Mouse (Mus musculus) heart, postnatal 0 days (tissue): ENCODE results near the gene Hist1h4f. TPM values are rescaled to one million over a fixed set of nuclear protein-coding genes. Genes with fewer than 3 reads are reported as not detected.
"Not testable (repeated sequence)": the region's sequence is repeated elsewhere in the genome, so short reads cannot be mapped to it uniquely, and the experiment has no call there.

Experiments used
- ATAC-seq: fragments of 200-750 bp; cut with Nextera tagmentation; 2 replicates; pipeline ENCODE4 v1.8.0; 2017; ENCODE audit warnings: low read depth, moderate number of reproducible peaks, moderate library complexity; ENCODE audit not compliant: insufficient read depth
- DNase-seq: peaks from one replicate; pipeline ENCODE4 v3.0.0-alpha.2; 2016; ENCODE audit warnings: low spot score
- H3K27ac ChIP-seq: fragments of 300-500 bp; sonication (generic); 2 replicates; pipeline ENCODE4 v1.5.1; 2014; ENCODE audit warnings: low read depth, mild to moderate bottlenecking
- H3K27me3 ChIP-seq: fragments of 300-500 bp; sonication (generic); 2 replicates; pipeline ENCODE4 v1.6.1; 2014; ENCODE audit warnings: low read length, mixed read lengths; ENCODE audit not compliant: control insufficient read depth, insufficient read depth
- H3K36me3 ChIP-seq: fragments of 300-500 bp; sonication (generic); replicated peaks from 2 replicates; pipeline ENCODE4 v1.6.1; 2014; ENCODE audit warnings: low read length, mixed read lengths; ENCODE audit not compliant: control insufficient read depth, insufficient read depth
- H3K4me1 ChIP-seq: fragments of 300-500 bp; sonication (generic); 2 replicates; pipeline ENCODE4 v1.6.1; 2014; ENCODE audit warnings: antibody characterized with exemption; ENCODE audit not compliant: control insufficient read depth, insufficient read depth
- H3K4me2 ChIP-seq: fragments of 300-500 bp; sonication (generic); 2 replicates; pipeline ENCODE4 v1.6.1; 2014; ENCODE audit warnings: low read depth, mild to moderate bottlenecking, low read length, moderate library complexity
- H3K4me3 ChIP-seq: fragments of 300-500 bp; sonication (generic); 2 replicates; pipeline ENCODE4 v1.5.1; 2014; ENCODE audit warnings: low read depth, low read length
- H3K9ac ChIP-seq: fragments of 300-500 bp; sonication (generic); replicated peaks from 2 replicates; pipeline ENCODE4 v1.6.1; 2014; ENCODE audit warnings: low read depth, low read length, mixed read lengths
- H3K9me3 ChIP-seq: fragments of 300-500 bp; sonication (generic); replicated peaks from 2 replicates; pipeline ENCODE4 v1.6.1; 2016; ENCODE audit warnings: low read length; ENCODE audit not compliant: control insufficient read depth
- CTCF ChIP-seq: IDR thresholded peaks from 2 replicates; pipeline ENCODE4 v1.5.1; 2016; ENCODE audit warnings: antibody characterized with exemption, control low read depth, low read depth
- EP300 ChIP-seq: IDR thresholded peaks from 2 replicates; pipeline ENCODE4 v1.6.1; 2016; ENCODE audit warnings: antibody characterized with exemption, low read depth
- WGBS: fragments of 180-500 bp; shearing (Covaris S2); extraction: QIAGEN DNeasy Blood & Tissue Kit; methylation state at CpG from one replicate; pipeline ENCODE4 v1.1.7; 2014; 5-methylcytosine and 5-hydroxymethylcytosine counted together
- polyA plus RNA-seq: library from polyadenylated mRNA; unstranded; fragments of >200 nt; fragmentation: Nextera tagmentation; extraction: Ambion mirVana; gene quantifications from 2 replicates; pipeline ENCODE4 v1.2.1, GENCODE M21; 2015
- total RNA-seq: library from RNA; depleted of rRNA; stranded (reverse); fragments of >200 nt; gene quantifications from 2 replicates; pipeline ENCODE4 v1.2.3, GENCODE M21; 2014; ENCODE audit warnings: low replicate concordance; rRNA removed

The Hist1h4f gene
- total RNA-seq (2,919 and 3,073 TPM in 2 replicates), polyA plus RNA-seq (0.65 TPM in 1 of 2 replicates, not detected in the other)

GRCm38 (mm10) chr13:23551146-23551834, at the start of gene Hist1h4f:
TSS of gene Hist1h4f (minus strand) at chr13:23551648.
- TF ChIP-seq EP300: peak; percentile 81; the same call in 1 of the 2 replicates
- peak; percentile 58 for TF ChIP-seq CTCF
- peak within 1 kb of the TSS; percentile 85 for H3K27ac ChIP-seq
- not testable (repeated sequence) for H3K9me3 ChIP-seq, H3K27me3 ChIP-seq, H3K4me1 ChIP-seq, H3K36me3 ChIP-seq
- H3K4me2 ChIP-seq: peak within 1 kb of the TSS; percentile 59
- peak within 1 kb of the TSS; percentile 50 for H3K9ac ChIP-seq
- peak; percentile 71 for ATAC-seq
- peak within 1 kb of the TSS; percentile 47 for H3K4me3 ChIP-seq
- under 1% methylated on average over 44 of the region's 47 CpGs for WGBS
- peak; percentile 95 for DNase-seq

- Histone ChIP-seq H3K9me3 (no peaks in the 10 kb centered on the region), H3K27ac (no peak overlapping the region), H3K4me1 (no peaks in the 10 kb centered on the region), H3K4me3 (no peak overlapping the region), H3K27me3 (no peaks in the 10 kb centered on the region), H3K36me3 (no peaks in the 10 kb centered on the region), H3K4me2 (no peak overlapping the region), H3K9ac (no peak overlapping the region)
- 6% methylated on average over 9 of the region's 9 CpGs for WGBS
- ATAC-seq: no peak
- DNase-seq: peak; percentile 76
- TF ChIP-seq CTCF (peak; percentile 81), EP300 (no peak)
Measured at GRCm38 (mm10) chr13:23597957-23598356, 46.5 kb upstream of the Hist1h4f start.

- no peak for DNase-seq
- H3K36me3 ChIP-seq: no peaks in the 10 kb centered on the region
- H3K4me3 ChIP-seq: no peak overlapping the region
Measured at GRCm38 (mm10) chr13:23595622-23596372, 44.3 kb upstream of the Hist1h4f start.

GRCm38 (mm10) chr13:23595185-23595584, 43.7 kb upstream of the Hist1h4f start:
- TF ChIP-seq CTCF (no peak), EP300 (no peak)
- no peak overlapping the region for H3K4me3 ChIP-seq
- 62% methylated on average over 2 of the region's 2 CpGs for WGBS
- no peaks in the 10 kb centered on the region for H3K36me3 ChIP-seq
- no peak overlapping the region for H3K4me2 ChIP-seq
- H3K9ac ChIP-seq: no peak overlapping the region
- ATAC-seq (no peak), DNase-seq (no peak)
- no peaks in the 10 kb centered on the region for H3K9me3 ChIP-seq
- H3K27me3 ChIP-seq: no peaks in the 10 kb centered on the region
- H3K27ac ChIP-seq: no peak overlapping the region
- no peaks in the 10 kb centered on the region for H3K4me1 ChIP-seq

More at GRCm38 (mm10) chr13:23595622-23596372, 44.3 kb upstream of the Hist1h4f start:
- WGBS: 66% methylated on average over 7 of the region's 7 CpGs
- no peaks in the 10 kb centered on the region for H3K9me3 ChIP-seq
- H3K27me3 ChIP-seq: no peaks in the 10 kb centered on the region
- ATAC-seq: no peak
- no peak overlapping the region for H3K4me2 ChIP-seq
- no peak overlapping the region for H3K9ac ChIP-seq
- H3K4me1 ChIP-seq: no peaks in the 10 kb centered on the region
- no peak for TF ChIP-seq CTCF
- no peak overlapping the region for H3K27ac ChIP-seq

GRCm38 (mm10) chr13:23593051-23593770, 41.8 kb upstream of the Hist1h4f start:
- DNase-seq: no peak
- Histone ChIP-seq H3K27me3 (no peaks in the 10 kb centered on the region), H3K4me3 (no peak overlapping the region), H3K4me2 (no peak overlapping the region), H3K4me1 (no peaks in the 10 kb centered on the region), H3K9ac (no peak overlapping the region), H3K36me3 (no peaks in the 10 kb centered on the region), H3K9me3 (no peaks in the 10 kb centered on the region), H3K27ac (peak overlapping the region; percentile 61; the same call in 1 of the 2 replicates)
- 55% methylated on average over 5 of the region's 5 CpGs for WGBS
- ATAC-seq: no peak; the same call in 1 of the 2 replicates
- TF ChIP-seq EP300 (no peak), CTCF (no peak)
